Mouse (Mus musculus) intestine, embryonic 16.5 days (tissue): ENCODE data around the gene Ralgps1. TPM values are rescaled to one million over a fixed set of nuclear protein-coding genes. Genes with fewer than 3 reads are reported as not detected.

Source experiments
- ATAC-seq: fragments of 200-750 bp; cut with Nextera tagmentation; 2 replicates; pipeline ENCODE4 v1.8.0; 2017; ENCODE audit warnings: moderate TSS enrichment, moderate library complexity
- H3K27ac ChIP-seq: fragments of 300-500 bp; sonication (generic); 2 replicates; pipeline ENCODE4 v1.5.1; 2014; ENCODE audit warnings: mild to moderate bottlenecking, low read length
- H3K27me3 ChIP-seq: fragments of 300-500 bp; sonication (generic); replicated peaks from 2 replicates; pipeline ENCODE4 v1.6.1; 2014; ENCODE audit warnings: low read length, control low read depth, mixed read lengths; ENCODE audit not compliant: control insufficient read depth, insufficient read depth
- H3K36me3 ChIP-seq: fragments of 300-500 bp; sonication (generic); 2 replicates; pipeline ENCODE4 v1.6.1; 2014; ENCODE audit warnings: low read length, control low read depth; ENCODE audit not compliant: control insufficient read depth, insufficient read depth
- H3K4me1 ChIP-seq: fragments of 300-500 bp; sonication (generic); 2 replicates; pipeline ENCODE4 v1.6.1; 2014; ENCODE audit warnings: low read length, control low read depth, mixed read lengths; ENCODE audit not compliant: control insufficient read depth, insufficient read depth
- H3K4me2 ChIP-seq: fragments of 300-500 bp; sonication (generic); 2 replicates; pipeline ENCODE4 v1.6.1; 2014; ENCODE audit warnings: low read depth, low read length, control low read depth
- H3K4me3 ChIP-seq: fragments of 300-500 bp; sonication (generic); 2 replicates; pipeline ENCODE4 v1.5.1; 2014; ENCODE audit warnings: mild to moderate bottlenecking, low read length
- H3K9ac ChIP-seq: fragments of 300-500 bp; sonication (generic); 2 replicates; pipeline ENCODE4 v1.6.1; 2014; ENCODE audit warnings: low read depth, low read length
- H3K9me3 ChIP-seq: fragments of 300-500 bp; sonication (generic); 2 replicates; pipeline ENCODE4 v1.6.1; 2016; ENCODE audit warnings: low read length, control low read depth; ENCODE audit not compliant: control insufficient read depth
- WGBS: fragments of 180-500 bp; shearing (Covaris S2); extraction: QIAGEN DNeasy Blood & Tissue Kit; methylation state at CpG from one replicate; pipeline ENCODE4 v1.1.7; 2014; 5-methylcytosine and 5-hydroxymethylcytosine counted together
- polyA plus RNA-seq: library from polyadenylated mRNA; unstranded; fragments of >200 nt; fragmentation: Nextera tagmentation; extraction: Ambion mirVana; gene quantifications from 2 replicates; pipeline ENCODE4 v1.2.1, GENCODE M21; 2015

Ralgps1 gene
- polyA plus RNA-seq, 1 experiment from 2014 or later: 6.3 TPM

GRCm38 (mm10) chr2:33303416-33303947 lies 67.8 kb downstream of the Ralgps1 start:
- no peaks in the 10 kb centered on the region for H3K36me3 ChIP-seq
- no peak overlapping the region for H3K9ac ChIP-seq
- ATAC-seq: peak; percentile 57
- no peak overlapping the region for H3K4me2 ChIP-seq
- no peak overlapping the region for H3K4me3 ChIP-seq
- peaks cover 24% of the 10 kb centered on the region for H3K4me1 ChIP-seq
- H3K27ac ChIP-seq: peak overlapping the region; percentile 62
- 53% methylated on average over 11 of the region's 11 CpGs for WGBS
- no peaks in the 10 kb centered on the region for H3K9me3 ChIP-seq
- no peaks in the 10 kb centered on the region for H3K27me3 ChIP-seq

GRCm38 (mm10) chr2:33302828-33303227 lies 68.5 kb downstream of the Ralgps1 start:
- H3K27ac ChIP-seq: peak overlapping the region; percentile 35; the same call in 1 of the 2 replicates

GRCm38 (mm10) chr2:33302405-33302804 lies 68.9 kb downstream of the Ralgps1 start:
- H3K36me3 ChIP-seq: no peaks in the 10 kb centered on the region
- no peaks in the 10 kb centered on the region for H3K9me3 ChIP-seq
- no peak for ATAC-seq
- no peaks in the 10 kb centered on the region for H3K27me3 ChIP-seq
- H3K27ac ChIP-seq: 0 out of 2 replicates have a peak overlapping the region, but pooled peaks have one; percentile 35
- no peak overlapping the region for H3K9ac ChIP-seq
- no peak overlapping the region for H3K4me2 ChIP-seq
- peaks cover 24% of the 10 kb centered on the region for H3K4me1 ChIP-seq
- WGBS: 77% methylated on average over 3 of the region's 3 CpGs
- H3K4me3 ChIP-seq: no peak overlapping the region

More at GRCm38 (mm10) chr2:33302828-33303227, 68.5 kb downstream of the Ralgps1 start:
- ATAC-seq: no peak
- 79% methylated on average over 4 of the region's 4 CpGs for WGBS
- Histone ChIP-seq H3K4me3 (no peak overlapping the region), H3K9ac (no peak overlapping the region), H3K4me1 (peaks cover 24% of the 10 kb centered on the region), H3K4me2 (no peak overlapping the region), H3K36me3 (no peaks in the 10 kb centered on the region), H3K27me3 (no peaks in the 10 kb centered on the region), H3K9me3 (no peaks in the 10 kb centered on the region)

- WGBS: 36% methylated on average over 3 of the region's 3 CpGs
- ATAC-seq: no peak
Measured at GRCm38 (mm10) chr2:33300371-33301046, 70.8 kb downstream of the Ralgps1 start.

GRCm38 (mm10) chr2:33298928-33299327 lies 72.4 kb downstream of the Ralgps1 start:
- Histone ChIP-seq H3K27ac (no peak overlapping the region), H3K9ac (no peak overlapping the region), H3K9me3 (no peaks in the 10 kb centered on the region), H3K4me3 (no peak overlapping the region), H3K36me3 (no peaks in the 10 kb centered on the region), H3K27me3 (no peaks in the 10 kb centered on the region), H3K4me1 (peaks cover 23% of the 10 kb centered on the region), H3K4me2 (no peak overlapping the region)
- no peak for ATAC-seq
- WGBS: 78% methylated on average over 4 of the region's 4 CpGs

More at GRCm38 (mm10) chr2:33300371-33301046, 70.8 kb downstream of the Ralgps1 start:
- no peak overlapping the region for H3K4me3 ChIP-seq
- no peak overlapping the region for H3K4me2 ChIP-seq
- no peaks in the 10 kb centered on the region for H3K27me3 ChIP-seq
- H3K27ac ChIP-seq: no peak overlapping the region
- H3K9ac ChIP-seq: no peak overlapping the region
- H3K9me3 ChIP-seq: no peaks in the 10 kb centered on the region
- no peaks in the 10 kb centered on the region for H3K36me3 ChIP-seq
- peaks cover 24% of the 10 kb centered on the region for H3K4me1 ChIP-seq

GRCm38 (mm10) chr2:33295115-33295514 lies 76.2 kb downstream of the Ralgps1 start:
- ATAC-seq: no peak
- H3K9ac ChIP-seq: no peak overlapping the region
- H3K36me3 ChIP-seq: no peaks in the 10 kb centered on the region
- H3K27me3 ChIP-seq: no peaks in the 10 kb centered on the region
- H3K9me3 ChIP-seq: no peaks in the 10 kb centered on the region
- no peak overlapping the region for H3K27ac ChIP-seq
- H3K4me1 ChIP-seq: peaks cover 4% of the 10 kb centered on the region; the same call in 1 of the 2 replicates
- no peak overlapping the region for H3K4me2 ChIP-seq
- WGBS: 75% methylated on average over 5 of the region's 5 CpGs
- no peak overlapping the region for H3K4me3 ChIP-seq

- H3K36me3 ChIP-seq: no peaks in the 10 kb centered on the region
- no peak overlapping the region for H3K9ac ChIP-seq
- no peaks in the 10 kb centered on the region for H3K27me3 ChIP-seq
- WGBS: 40% methylated on average over 2 of the region's 2 CpGs
- H3K9me3 ChIP-seq: peaks cover 5% of the 10 kb centered on the region; the same call in 1 of the 2 replicates
- no peak overlapping the region for H3K4me3 ChIP-seq
- H3K4me2 ChIP-seq: no peak overlapping the region
- H3K27ac ChIP-seq: no peak overlapping the region
- peak; percentile 16; the same call in 1 of the 2 replicates for ATAC-seq
- H3K4me1 ChIP-seq: peaks cover 2% of the 10 kb centered on the region; the same call in 1 of the 2 replicates
Measured at GRCm38 (mm10) chr2:33292057-33292456, 79.2 kb downstream of the Ralgps1 start.

GRCm38 (mm10) chr2:33290491-33290890 lies 80.8 kb downstream of the Ralgps1 start:
- Histone ChIP-seq H3K27me3 (no peaks in the 10 kb centered on the region), H3K27ac (no peak overlapping the region), H3K36me3 (no peaks in the 10 kb centered on the region), H3K9ac (no peak overlapping the region), H3K4me1 (peaks cover 2% of the 10 kb centered on the region; the same call in 1 of the 2 replicates), H3K4me2 (no peak overlapping the region), H3K4me3 (no peak overlapping the region), H3K9me3 (peaks cover 5% of the 10 kb centered on the region; the same call in 1 of the 2 replicates)
- ATAC-seq: no peak
- 89% methylated on average over 8 of the region's 8 CpGs for WGBS

GRCm38 (mm10) chr2:33288837-33289236 lies 82.4 kb downstream of the Ralgps1 start:
- H3K9me3 ChIP-seq: peaks cover 5% of the 10 kb centered on the region; the same call in 1 of the 2 replicates
- no peaks in the 10 kb centered on the region for H3K36me3 ChIP-seq
- no peak for ATAC-seq
- H3K4me1 ChIP-seq: peaks cover 2% of the 10 kb centered on the region; the same call in 1 of the 2 replicates
- 89% methylated on average over 5 of the region's 5 CpGs for WGBS
- H3K9ac ChIP-seq: no peak overlapping the region
- H3K27ac ChIP-seq: no peak overlapping the region
- H3K4me3 ChIP-seq: no peak overlapping the region
- H3K4me2 ChIP-seq: no peak overlapping the region
- H3K27me3 ChIP-seq: no peaks in the 10 kb centered on the region
